Comparison of ENCODE assay signal across 8 mouse cellular contexts in genomic region chr10:120209539-120209925, GRCm38 (mm10). TPM values are rescaled to one million over a fixed set of nuclear protein-coding genes. Genes with fewer than 3 reads are reported as not detected.
DNase-seq lines count a peak whose midpoint lies in the region; ATAC-seq and TF ChIP-seq lines count a peak whose summit lies in the region.

No protein-coding gene starts in this region.

- DNase-seq in left cerebral cortex, adult 2 months (ENCODE audit: extremely low spot score in 1 of 2, low spot score in 2 of 2) = no peak
- no peak for DNase-seq in left cerebral cortex, postnatal 4 days
- peak; percentile 17 for DNase-seq in c-Kit-negative CD71-positive TER-119-positive erythroid progenitor cells, embryonic 14.5 days (ENCODE audit: low read depth, low spot score)
- DNase-seq in midbrain, embryonic 14.5 days = no peak
- DNase-seq in cerebellum, postnatal 36 days = no peak
- no peak for DNase-seq in gastrocnemius, postnatal 10 days
- no peak for DNase-seq in layer of hippocampus, adult 9-11 months

- TF ChIP-seq CTCF in left cerebral cortex, adult 2 months (IDR thresholded peaks at IDR 0.05) = no peak

- H3K27me3 ChIP-seq in hindbrain, embryonic 15.5 days = no peaks in the 10 kb centered on the region
- H3K27me3 ChIP-seq in midbrain, embryonic 14.5 days (ENCODE audit: control insufficient read depth, insufficient read depth, low read length) = no peaks in the 10 kb centered on the region

- WGBS in hindbrain, embryonic 15.5 days = 72% methylated on average over 6 of the region's 6 CpGs
- WGBS in midbrain, embryonic 14.5 days = 79% methylated on average over 6 of the region's 6 CpGs

- H3K9ac ChIP-seq in hindbrain, embryonic 15.5 days = no peak overlapping the region
- H3K9ac ChIP-seq in midbrain, embryonic 14.5 days (replicated peaks; ENCODE audit: low read length) = no peak overlapping the region

- peaks cover 10% of the 10 kb centered on the region for H3K4me1 ChIP-seq in hindbrain, embryonic 15.5 days (replicated peaks)
- peaks cover 8% of the 10 kb centered on the region; the same call in 1 of the 2 replicates for H3K4me1 ChIP-seq in midbrain, embryonic 14.5 days (ENCODE audit: control insufficient read depth, insufficient read depth, low read length)

- H3K9me3 ChIP-seq in hindbrain, embryonic 15.5 days = no peaks in the 10 kb centered on the region
- H3K9me3 ChIP-seq in midbrain, embryonic 14.5 days (ENCODE audit: control insufficient read depth, low read length) = no peaks in the 10 kb centered on the region

- intact Hi-C loops in left cerebral cortex, adult 2 months (cut with DNase I) = no loop called here
- intact Hi-C loops in left cerebral cortex, postnatal 4 days (cut with DNase I) = loop anchor here (10.0 kb wide), 1 partner anchor 415 kb away; no protein-coding TSS in a partner anchor

- H3K36me3 ChIP-seq in hindbrain, embryonic 15.5 days = 0 out of 2 replicates have a peak, but pooled peaks cover 2% of the 10 kb centered on the region
- no peaks in the 10 kb centered on the region for H3K36me3 ChIP-seq in midbrain, embryonic 14.5 days (ENCODE audit: control insufficient read depth, insufficient read depth, low read length)

- H3K4me3 ChIP-seq in left cerebral cortex, adult 2 months = peak overlapping the region; percentile 90
- peak overlapping the region; percentile 88 for H3K4me3 ChIP-seq in hindbrain, embryonic 15.5 days
- H3K4me3 ChIP-seq in midbrain, embryonic 14.5 days (replicated peaks; ENCODE audit: low read depth, low read length) = peak overlapping the region; percentile 85

- peak overlapping the region; percentile 73 for H3K4me2 ChIP-seq in hindbrain, embryonic 15.5 days
- peak overlapping the region; percentile 69 for H3K4me2 ChIP-seq in midbrain, embryonic 14.5 days (ENCODE audit: low read length)

- no peak for ATAC-seq in hindbrain, embryonic 15.5 days (ENCODE audit: low FRiP score, low read depth)
- ATAC-seq in midbrain, embryonic 14.5 days (ENCODE audit: low FRiP score, low TSS enrichment) = no peak

- H3K27ac ChIP-seq in left cerebral cortex, adult 2 months = no peak overlapping the region
- H3K27ac ChIP-seq in hindbrain, embryonic 15.5 days (replicated peaks) = no peak overlapping the region
- no peak overlapping the region for H3K27ac ChIP-seq in midbrain, embryonic 14.5 days (replicated peaks; ENCODE audit: low read depth, low read length)

RNA-seq across cellular contexts. Expression of gene Irak3, which starts 7.6 kb away (rescaled TPM):
- total RNA-seq in left cerebral cortex, adult 2 months (2021) = under 1 TPM; 0.61 to 0.72 TPM
- total RNA-seq in left cerebral cortex, postnatal 4 days (2021) = under 1 TPM; 0.44 to 0.52 TPM
- polyA plus RNA-seq in hindbrain, embryonic 15.5 days (2015; fragmentation: Nextera tagmentation; extraction: Ambion mirVana) = 0.25 and 0.42 TPM in 2 replicates
- polyA plus RNA-seq in midbrain, embryonic 14.5 days (2014; fragmentation: Nextera tagmentation; extraction: Ambion mirVana) = 0.13 and 0.45 TPM in 2 replicates
- total RNA-seq in gastrocnemius, postnatal 10 days (2021) = 1 to 10 TPM; 3.4 TPM

RNA-seq across cellular contexts. Expression of gene Tmbim4, which starts 8.1 kb away (rescaled TPM):
- total RNA-seq in left cerebral cortex, adult 2 months (2021) = 10 to 100 TPM; 58.7 to 68.8 TPM
- 10 to 100 TPM; 41.2 to 46.1 TPM for total RNA-seq in left cerebral cortex, postnatal 4 days (2021)
- 101 and 103 TPM in 2 replicates for polyA plus RNA-seq in hindbrain, embryonic 15.5 days (2015; fragmentation: Nextera tagmentation; extraction: Ambion mirVana)
- polyA plus RNA-seq in midbrain, embryonic 14.5 days (2014; fragmentation: Nextera tagmentation; extraction: Ambion mirVana) = 104 and 107 TPM in 2 replicates
- total RNA-seq in gastrocnemius, postnatal 10 days (2021) = 10 to 100 TPM; 65.2 to 67.7 TPM

RNA-seq across cellular contexts. Expression of gene Llph, which starts 17.3 kb away (rescaled TPM):
- total RNA-seq in left cerebral cortex, adult 2 months (2021) = 10 to 100 TPM; 21.7 to 24.3 TPM
- 10 to 100 TPM; 14.1 to 17.2 TPM for total RNA-seq in left cerebral cortex, postnatal 4 days (2021)
- polyA plus RNA-seq in hindbrain, embryonic 15.5 days (2015; fragmentation: Nextera tagmentation; extraction: Ambion mirVana) = 35.8 and 36.8 TPM in 2 replicates
- polyA plus RNA-seq in midbrain, embryonic 14.5 days (2014; fragmentation: Nextera tagmentation; extraction: Ambion mirVana) = 39.6 and 40.7 TPM in 2 replicates
- 10 to 100 TPM; 14.1 to 14.7 TPM for total RNA-seq in gastrocnemius, postnatal 10 days (2021)
